Mouse (Mus musculus): ENCODE measurements around the gene Bet1l.
A peak's percentile ranks its signal among the peaks of the same experiment; 100 is the strongest.
"Not testable (repeated sequence)": the region's sequence is repeated elsewhere in the genome, so short reads cannot be mapped to it uniquely, and the experiment has no call there.

Gene Bet1l

GRCm38 (mm10) chr7:140857550-140858505 lies at the start of gene Bet1l:
Gene Bet1l, minus strand, starts transcription at chr7:140857577.
- no peak for DNase-seq (ENCODE audit: low spot score)

- no peak for DNase-seq (ENCODE audit: low spot score)
Measured at GRCm38 (mm10) chr7:140907131-140907530, 49.8 kb upstream of the Bet1l start.

GRCm38 (mm10) chr7:140905642-140906081 lies 48.3 kb upstream of the Bet1l start:
- DNase-seq (ENCODE audit: low spot score): no peak

- DNase-seq (ENCODE audit: low spot score): peak; percentile 84
Measured at GRCm38 (mm10) chr7:140903212-140903611, 45.8 kb upstream of the Bet1l start.

- DNase-seq (ENCODE audit: low spot score): no peak
Measured at GRCm38 (mm10) chr7:140902036-140902875, 44.9 kb upstream of the Bet1l start.

- no peak for DNase-seq (ENCODE audit: low spot score)
Measured at GRCm38 (mm10) chr7:140900220-140900619, 42.8 kb upstream of the Bet1l start, which contains the start of gene Cox8b. Gene Cox8b, minus strand, starts transcription at chr7:140900446.

GRCm38 (mm10) chr7:140899121-140899520 lies 41.7 kb upstream of the Bet1l start:
- no peak for DNase-seq (ENCODE audit: low spot score)

- no peak for DNase-seq (ENCODE audit: low spot score)
Measured at GRCm38 (mm10) chr7:140897863-140898262, 40.5 kb upstream of the Bet1l start.

GRCm38 (mm10) chr7:140894611-140895010 lies 37.2 kb upstream of the Bet1l start:
- no peak for DNase-seq (ENCODE audit: low spot score)

GRCm38 (mm10) chr7:140894031-140894430 lies 36.7 kb upstream of the Bet1l start:
- DNase-seq (ENCODE audit: low spot score): no peak

GRCm38 (mm10) chr7:140890636-140891035 lies 33.3 kb upstream of the Bet1l start:
- not testable (repeated sequence) for DNase-seq (ENCODE audit: low spot score)

GRCm38 (mm10) chr7:140882469-140882803 lies 25.1 kb upstream of the Bet1l start:
- DNase-seq (ENCODE audit: low spot score): no peak

GRCm38 (mm10) chr7:140881696-140882468 lies 24.5 kb upstream of the Bet1l start, which contains the start of the genes Psmd13 and Sirt3:
Gene Psmd13, plus strand, starts transcription at chr7:140881968.
Gene Sirt3, minus strand, starts transcription at chr7:140882309.
- DNase-seq (ENCODE audit: low spot score): peak; percentile 84

- DNase-seq (ENCODE audit: low spot score): no peak
Measured at GRCm38 (mm10) chr7:140880865-140881515, 23.6 kb upstream of the Bet1l start.

- no peak for DNase-seq (ENCODE audit: low spot score)
Measured at GRCm38 (mm10) chr7:140880419-140880818, 23.0 kb upstream of the Bet1l start.

- DNase-seq (ENCODE audit: low spot score): no peak
Measured at GRCm38 (mm10) chr7:140879355-140879754, 22.0 kb upstream of the Bet1l start.

- DNase-seq (ENCODE audit: low spot score): no peak
Measured at GRCm38 (mm10) chr7:140877364-140877763, 20.0 kb upstream of the Bet1l start.

- DNase-seq (ENCODE audit: low spot score): no peak
Measured at GRCm38 (mm10) chr7:140874224-140874623, 16.8 kb upstream of the Bet1l start.

GRCm38 (mm10) chr7:140864761-140865160 lies 7.4 kb upstream of the Bet1l start:
- no peak for DNase-seq (ENCODE audit: low spot score)

- DNase-seq (ENCODE audit: low spot score): no peak
Measured at GRCm38 (mm10) chr7:140860728-140861127, 3.4 kb upstream of the Bet1l start.

GRCm38 (mm10) chr7:140859997-140860396 lies 2.6 kb upstream of the Bet1l start:
- no peak for DNase-seq (ENCODE audit: low spot score)

All from ovary, postnatal 10 days (tissue).